18 mouse cellular contexts compared by ENCODE assay signal in genomic region chr11:52726001-52726400, GRCm38 (mm10). TPM values are rescaled to one million over a fixed set of nuclear protein-coding genes. Genes with fewer than 3 reads are reported as not detected.
DNase-seq lines count a peak whose midpoint lies in the region; ATAC-seq and TF ChIP-seq lines count a peak whose summit lies in the region.
"Had no signal": no experiment of that assay in that cellular context is flagged by ENCODE, and none has a peak within 500 bp of the region (broad histone marks: within the 10 kb centered on the region; RNA-seq: fewer than 3 reads in every experiment).

No protein-coding gene starts in this region.

- no peak for ATAC-seq in kidney, postnatal 0 days (replicated peaks; ENCODE audit: low FRiP score, low read depth)
- ATAC-seq in kidney, embryonic 16.5 days (ENCODE audit: low FRiP score, low TSS enrichment), result no peak
- ATAC-seq: intestine, embryonic 16.5 days; midbrain, embryonic 15.5 days had no signal

- H3K4me2 ChIP-seq in kidney, postnatal 0 days (ENCODE audit: low read length), result no peak overlapping the region
- no peak overlapping the region for H3K4me2 ChIP-seq in kidney, embryonic 16.5 days (replicated peaks; ENCODE audit: low read depth, low read length)
- H3K4me2 ChIP-seq: embryonic facial prominence, embryonic 12.5 days; liver, embryonic 15.5 days; midbrain, embryonic 15.5 days; neural tube, embryonic 13.5 days had no signal

- TF ChIP-seq CTCF in kidney, postnatal 0 days (IDR thresholded peaks at IDR 0.05; ENCODE audit: low read depth), result peak; percentile 38

- DNase-seq in kidney, postnatal 0 days (ENCODE audit: low spot score), result no peak
- peak; percentile 10 for DNase-seq in 3T3-L1 (ENCODE audit: low read depth, low spot score)
- DNase-seq in A20 (ENCODE audit: low read depth, low spot score), result peak; percentile 10
- peak; percentile 55 for DNase-seq in R1 (ENCODE audit: low read depth, low spot score)
- DNase-seq in kidney, adult 11 months, result no peak
- no peak for DNase-seq in thymus, postnatal 36 days
- DNase-seq: adrenal gland, adult 2 months; cerebellum, adult 2 months; kidney, postnatal 36 days had no signal

- H3K27ac ChIP-seq in kidney, postnatal 0 days, result no peak overlapping the region
- H3K27ac ChIP-seq in kidney, embryonic 16.5 days (ENCODE audit: low read length), result no peak overlapping the region
- H3K27ac ChIP-seq: embryonic facial prominence, embryonic 12.5 days; hindbrain, embryonic 10.5 days; limb, embryonic 10.5 days; liver, embryonic 15.5 days; macrophage; midbrain, embryonic 15.5 days; neural tube, embryonic 13.5 days had no signal

- no peaks in the 10 kb centered on the region for H3K27me3 ChIP-seq in kidney, postnatal 0 days (ENCODE audit: insufficient read depth, low read length)
- no peaks in the 10 kb centered on the region for H3K27me3 ChIP-seq in kidney, embryonic 16.5 days (ENCODE audit: insufficient read depth, low read length)
- H3K27me3 ChIP-seq: embryonic facial prominence, embryonic 12.5 days; liver, embryonic 15.5 days; midbrain, embryonic 15.5 days; neural tube, embryonic 13.5 days had no signal

- H3K4me3 ChIP-seq in kidney, postnatal 0 days (replicated peaks; ENCODE audit: low read depth, low read length), result no peak overlapping the region
- no peak overlapping the region for H3K4me3 ChIP-seq in kidney, embryonic 16.5 days (ENCODE audit: low read length)
- H3K4me3 ChIP-seq: embryonic facial prominence, embryonic 12.5 days; hindbrain, embryonic 10.5 days; limb, embryonic 10.5 days; liver, embryonic 15.5 days; midbrain, embryonic 15.5 days; neural tube, embryonic 13.5 days had no signal

- 100% methylated on average over 1 of the region's 1 CpGs for WGBS in kidney, postnatal 0 days
- WGBS in kidney, embryonic 16.5 days, result 96% methylated on average over 1 of the region's 1 CpGs

- no peaks in the 10 kb centered on the region for H3K9me3 ChIP-seq in kidney, postnatal 0 days (replicated peaks; ENCODE audit: low read length)
- no peaks in the 10 kb centered on the region for H3K9me3 ChIP-seq in kidney, embryonic 16.5 days (ENCODE audit: low read length)
- H3K9me3 ChIP-seq: embryonic facial prominence, embryonic 12.5 days; hindbrain, embryonic 10.5 days; limb, embryonic 10.5 days; liver, embryonic 15.5 days; midbrain, embryonic 15.5 days had no signal

- H3K36me3 ChIP-seq in kidney, postnatal 0 days (ENCODE audit: insufficient read depth, low read length), result no peaks in the 10 kb centered on the region
- no peaks in the 10 kb centered on the region for H3K36me3 ChIP-seq in kidney, embryonic 16.5 days (ENCODE audit: insufficient read depth, low read length)
- H3K36me3 ChIP-seq: embryonic facial prominence, embryonic 12.5 days; hindbrain, embryonic 10.5 days; limb, embryonic 10.5 days; liver, embryonic 15.5 days; midbrain, embryonic 15.5 days; neural tube, embryonic 13.5 days had no signal

- no peak overlapping the region for H3K9ac ChIP-seq in kidney, postnatal 0 days (ENCODE audit: low read depth, low read length)
- H3K9ac ChIP-seq in kidney, embryonic 16.5 days (replicated peaks; ENCODE audit: low read length), result no peak overlapping the region
- H3K9ac ChIP-seq: embryonic facial prominence, embryonic 12.5 days; liver, embryonic 15.5 days; midbrain, embryonic 15.5 days; neural tube, embryonic 13.5 days had no signal

- H3K4me1 ChIP-seq in kidney, postnatal 0 days (replicated peaks; ENCODE audit: insufficient read depth, low read length), result no peaks in the 10 kb centered on the region
- no peaks in the 10 kb centered on the region for H3K4me1 ChIP-seq in kidney, embryonic 16.5 days (ENCODE audit: insufficient read depth, low read length)
- H3K4me1 ChIP-seq: embryonic facial prominence, embryonic 12.5 days; hindbrain, embryonic 10.5 days; limb, embryonic 10.5 days; liver, embryonic 15.5 days; midbrain, embryonic 15.5 days; neural tube, embryonic 13.5 days had no signal

RNA-seq across cellular contexts. Expression of gene Fstl4, which starts 38.4 kb away (rescaled TPM):
- polyA plus RNA-seq in kidney, postnatal 0 days (2015; fragmentation: Nextera tagmentation; extraction: Ambion mirVana), result 0.46 and 0.47 TPM in 2 replicates
- polyA plus RNA-seq in kidney, embryonic 16.5 days (2015; fragmentation: Nextera tagmentation; extraction: Ambion mirVana), result 1.0 and 1.2 TPM in 2 replicates
- polyA plus RNA-seq: macrophage had no signal

Comparison
In these comparisons a context has a peak if more than half of its experiments do, and no peak if none do; other contexts are left out.
1. DNase-seq: peak in 3T3-L1 (single experiment), A20 (single experiment) and R1 (single experiment); none in kidney, postnatal 0 days (single experiment), kidney, adult 11 months (single experiment) and thymus, postnatal 36 days (0 of 2).